Mouse (Mus musculus) midbrain, embryonic 14.5 days (tissue): ENCODE results near the gene Luzp1. TPM values are rescaled to one million over a fixed set of nuclear protein-coding genes. Genes with fewer than 3 reads are reported as not detected.
A peak's percentile ranks its signal among the peaks of the same experiment; 100 is the strongest.

Source experiments
- ATAC-seq: fragments of 200-750 bp; cut with Nextera tagmentation; 2 replicates; pipeline ENCODE4 v1.8.0; 2017; ENCODE audit warnings: moderate number of reproducible peaks, moderate library complexity; ENCODE audit not compliant: low FRiP score, low TSS enrichment
- DNase-seq: peaks from one replicate; pipeline ENCODE4 v3.0.0-alpha.2; 2015
- H3K27ac ChIP-seq: fragments of 300-500 bp; sonication (generic); replicated peaks from 2 replicates; pipeline ENCODE4 v1.5.1; 2014; ENCODE audit warnings: mild to moderate bottlenecking, low read depth, low read length, moderate library complexity
- H3K27me3 ChIP-seq: fragments of 300-500 bp; sonication (generic); 2 replicates; pipeline ENCODE4 v1.6.1; 2014; ENCODE audit warnings: low read length, control low read depth, mixed read lengths; ENCODE audit not compliant: control insufficient read depth, insufficient read depth
- H3K36me3 ChIP-seq: fragments of 300-500 bp; sonication (generic); 2 replicates; pipeline ENCODE4 v1.6.1; 2014; ENCODE audit warnings: low read length, control low read depth; ENCODE audit not compliant: control insufficient read depth, insufficient read depth
- H3K4me1 ChIP-seq: fragments of 300-500 bp; sonication (generic); 2 replicates; pipeline ENCODE4 v1.6.1; 2014; ENCODE audit warnings: mild to moderate bottlenecking, antibody characterized with exemption, low read length, control low read depth; ENCODE audit not compliant: control insufficient read depth, insufficient read depth
- H3K4me2 ChIP-seq: fragments of 300-500 bp; sonication (generic); 2 replicates; pipeline ENCODE4 v1.6.1; 2014; ENCODE audit warnings: mild to moderate bottlenecking, low read length, moderate library complexity
- H3K4me3 ChIP-seq: fragments of 300-500 bp; sonication (generic); replicated peaks from 2 replicates; pipeline ENCODE4 v1.5.1; 2014; ENCODE audit warnings: low read depth, low read length
- H3K9ac ChIP-seq: fragments of 300-500 bp; sonication (generic); replicated peaks from 2 replicates; pipeline ENCODE4 v1.6.1; 2014; ENCODE audit warnings: mild to moderate bottlenecking, low read length, moderate library complexity
- H3K9me3 ChIP-seq: fragments of 300-500 bp; sonication (generic); 2 replicates; pipeline ENCODE4 v1.6.1; 2016; ENCODE audit warnings: low read length, control low read depth, mixed read lengths; ENCODE audit not compliant: control insufficient read depth
- WGBS: fragments of 180-500 bp; shearing (Covaris S2); extraction: QIAGEN DNeasy Blood & Tissue Kit; methylation state at CpG from one replicate; pipeline ENCODE4 v1.1.7; 2014; 5-methylcytosine and 5-hydroxymethylcytosine counted together
- polyA plus RNA-seq: library from polyadenylated mRNA; unstranded; fragments of >200 nt; fragmentation: Nextera tagmentation; extraction: Ambion mirVana; gene quantifications from 2 replicates; pipeline ENCODE4 v1.2.1, GENCODE M21; 2014

Luzp1 gene
- polyA plus RNA-seq, 1 experiment from 2014 or later, result 40.1 TPM

- Histone ChIP-seq H3K27ac (no peak overlapping the region), H3K9ac (no peak overlapping the region), H3K36me3 (peaks cover 92% of the 10 kb centered on the region), H3K27me3 (no peaks in the 10 kb centered on the region), H3K4me1 (no peaks in the 10 kb centered on the region), H3K4me2 (no peak overlapping the region), H3K4me3 (no peak overlapping the region), H3K9me3 (no peaks in the 10 kb centered on the region)
- DNase-seq (no peak), ATAC-seq (no peak)
- WGBS, result 84% methylated on average over 3 of the region's 3 CpGs
Measured at GRCm38 (mm10) chr4:136546279-136547045, 76.9 kb downstream of the Luzp1 start.

- Histone ChIP-seq H3K4me3 (no peak overlapping the region), H3K9me3 (no peaks in the 10 kb centered on the region), H3K9ac (no peak overlapping the region), H3K4me2 (no peak overlapping the region), H3K36me3 (peaks cover 93% of the 10 kb centered on the region), H3K27me3 (no peaks in the 10 kb centered on the region), H3K27ac (no peak overlapping the region), H3K4me1 (no peaks in the 10 kb centered on the region)
- DNase-seq, result no peak
- no peak for ATAC-seq
- WGBS, result 84% methylated on average over 1 of the region's 1 CpGs
Measured at GRCm38 (mm10) chr4:136547721-136548120, 78.2 kb downstream of the Luzp1 start.

GRCm38 (mm10) chr4:136548381-136548801 lies 78.8 kb downstream of the Luzp1 start:
- no peak overlapping the region for H3K4me2 ChIP-seq
- WGBS, result 78% methylated on average over 1 of the region's 1 CpGs
- ATAC-seq, result no peak
- H3K27me3 ChIP-seq, result no peaks in the 10 kb centered on the region
- H3K27ac ChIP-seq, result peak overlapping the region; percentile 42
- no peaks in the 10 kb centered on the region for H3K4me1 ChIP-seq
- H3K9me3 ChIP-seq, result no peaks in the 10 kb centered on the region
- H3K9ac ChIP-seq, result no peak overlapping the region
- H3K4me3 ChIP-seq, result no peak overlapping the region
- DNase-seq, result peak; percentile 42
- H3K36me3 ChIP-seq, result peaks cover 93% of the 10 kb centered on the region

- Histone ChIP-seq H3K9me3 (no peaks in the 10 kb centered on the region), H3K36me3 (peaks cover 95% of the 10 kb centered on the region), H3K9ac (no peak overlapping the region), H3K4me1 (no peaks in the 10 kb centered on the region), H3K27ac (no peak overlapping the region), H3K27me3 (no peaks in the 10 kb centered on the region), H3K4me2 (no peak overlapping the region), H3K4me3 (no peak overlapping the region)
- 59% methylated on average over 1 of the region's 1 CpGs for WGBS
- ATAC-seq (no peak), DNase-seq (no peak)
Measured at GRCm38 (mm10) chr4:136553108-136553507, 83.5 kb downstream of the Luzp1 start.

GRCm38 (mm10) chr4:136557638-136558037 lies 88.1 kb downstream of the Luzp1 start:
- H3K4me1 ChIP-seq, result no peaks in the 10 kb centered on the region
- no peak overlapping the region for H3K4me3 ChIP-seq
- no peak for ATAC-seq
- no peaks in the 10 kb centered on the region for H3K9me3 ChIP-seq
- no peak overlapping the region for H3K4me2 ChIP-seq
- no peaks in the 10 kb centered on the region for H3K27me3 ChIP-seq
- no peak overlapping the region for H3K9ac ChIP-seq
- H3K36me3 ChIP-seq, result peaks cover 94% of the 10 kb centered on the region
- WGBS, result 96% methylated on average over 2 of the region's 2 CpGs
- H3K27ac ChIP-seq, result no peak overlapping the region
- DNase-seq, result no peak

GRCm38 (mm10) chr4:136559690-136560089 lies 90.1 kb downstream of the Luzp1 start:
- no peak for ATAC-seq
- Histone ChIP-seq H3K36me3 (peaks cover 93% of the 10 kb centered on the region), H3K27me3 (no peaks in the 10 kb centered on the region), H3K27ac (no peak overlapping the region), H3K4me1 (no peaks in the 10 kb centered on the region), H3K4me3 (no peak overlapping the region), H3K4me2 (no peak overlapping the region), H3K9ac (no peak overlapping the region), H3K9me3 (no peaks in the 10 kb centered on the region)
- 97% methylated on average over 2 of the region's 2 CpGs for WGBS
- DNase-seq, result no peak

GRCm38 (mm10) chr4:136560270-136560991 lies 90.9 kb downstream of the Luzp1 start:
- DNase-seq (no peak), ATAC-seq (no peak)
- Histone ChIP-seq H3K27me3 (no peaks in the 10 kb centered on the region), H3K9ac (no peak overlapping the region), H3K4me3 (no peak overlapping the region), H3K27ac (no peak overlapping the region), H3K4me1 (no peaks in the 10 kb centered on the region), H3K9me3 (no peaks in the 10 kb centered on the region), H3K4me2 (no peak overlapping the region), H3K36me3 (peaks cover 92% of the 10 kb centered on the region)
- 90% methylated on average over 8 of the region's 8 CpGs for WGBS

- DNase-seq (no peak), ATAC-seq (no peak)
- H3K4me3 ChIP-seq, result no peak overlapping the region
- H3K9me3 ChIP-seq, result no peaks in the 10 kb centered on the region
- peaks cover 91% of the 10 kb centered on the region for H3K36me3 ChIP-seq
- no peak overlapping the region for H3K9ac ChIP-seq
- no peak overlapping the region for H3K27ac ChIP-seq
- WGBS, result 78% methylated on average over 6 of the region's 6 CpGs
- H3K27me3 ChIP-seq, result no peaks in the 10 kb centered on the region
- H3K4me1 ChIP-seq, result no peaks in the 10 kb centered on the region
- no peak overlapping the region for H3K4me2 ChIP-seq
Measured at GRCm38 (mm10) chr4:136562755-136563154, 93.2 kb downstream of the Luzp1 start.

- Histone ChIP-seq H3K4me3 (no peak overlapping the region), H3K4me1 (no peaks in the 10 kb centered on the region), H3K27ac (no peak overlapping the region), H3K4me2 (no peak overlapping the region), H3K9me3 (no peaks in the 10 kb centered on the region), H3K9ac (no peak overlapping the region), H3K27me3 (no peaks in the 10 kb centered on the region), H3K36me3 (peaks cover 86% of the 10 kb centered on the region)
- whole genome bisulfite sequencing, result 82% methylated on average over 3 of the region's 3 CpGs
- ATAC-seq (no peak), DNase-seq (no peak)
Measured at GRCm38 (mm10) chr4:136568629-136569028, 99.1 kb downstream of the Luzp1 start.
